Mouse (Mus musculus) embryonic fibroblast, embryonic 13.5 days (primary cell): ENCODE data around the gene Cntn2. TPM values are rescaled to one million over a fixed set of nuclear protein-coding genes. Genes with fewer than 3 reads are reported as not detected.

Experiments used
- H3K27ac ChIP-seq: 2 replicates; pipeline ENCODE4 v1.5.1; 2012; ENCODE audit warnings: low read length, control low read depth, inconsistent platforms; ENCODE audit not compliant: insufficient read depth
- H3K4me1 ChIP-seq: 2 replicates; pipeline ENCODE4 v1.6.1; 2011; ENCODE audit warnings: low read length; ENCODE audit not compliant: control insufficient read depth, insufficient read depth
- H3K4me3 ChIP-seq: 2 replicates; pipeline ENCODE4 v1.5.1; 2011; ENCODE audit warnings: mild to moderate bottlenecking, control low read depth, low read length; ENCODE audit not compliant: insufficient read depth
- CTCF ChIP-seq: IDR thresholded peaks from 2 replicates; pipeline ENCODE4 v1.5.1; 2011; ENCODE audit warnings: mild to moderate bottlenecking, control low read depth, low read length, moderate library complexity, borderline replicate concordance; ENCODE audit not compliant: insufficient read depth
- POLR2A ChIP-seq: IDR thresholded peaks from 2 replicates; pipeline ENCODE4 v1.6.1; 2011; ENCODE audit warnings: low read depth, mild to moderate bottlenecking, control low read depth, low read length, moderate library complexity
- polyA plus RNA-seq: library from polyadenylated mRNA; stranded (reverse); fragments of >200 nt; gene quantifications from 2 replicates; pipeline ENCODE4 v1.2.4, GENCODE M21; 2011; ENCODE audit warnings: low read depth; ENCODE audit not compliant: missing spikeins, insufficient read length

Gene Cntn2
- polyA plus RNA-seq, 1 experiment: not detected

DNA sequence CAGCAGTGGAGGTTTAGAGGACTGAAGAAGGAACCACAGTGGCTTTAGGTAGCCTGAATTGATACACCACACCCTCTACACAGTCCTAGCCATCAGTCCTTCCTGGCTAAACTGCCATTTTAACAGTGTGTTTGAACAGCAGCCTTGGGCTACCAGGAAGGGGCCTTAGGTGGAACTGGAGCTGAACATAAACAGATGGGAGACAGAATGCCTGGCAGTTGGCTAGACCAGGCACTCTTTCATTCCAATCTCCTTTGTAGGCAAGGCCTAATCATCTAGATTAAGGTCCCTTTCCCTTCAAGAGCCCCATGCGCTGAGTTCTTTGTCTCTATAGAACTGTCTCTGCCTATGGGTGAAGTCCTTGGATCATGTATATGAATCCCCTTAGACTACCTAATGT, 28.6 kb upstream of the Cntn2 start:
- no peaks in the 10 kb centered on the region for H3K4me1 ChIP-seq
- TF ChIP-seq POLR2A (no peak), CTCF (no peak)
- no peak overlapping the region for H3K4me3 ChIP-seq
- no peak overlapping the region for H3K27ac ChIP-seq

DNA sequence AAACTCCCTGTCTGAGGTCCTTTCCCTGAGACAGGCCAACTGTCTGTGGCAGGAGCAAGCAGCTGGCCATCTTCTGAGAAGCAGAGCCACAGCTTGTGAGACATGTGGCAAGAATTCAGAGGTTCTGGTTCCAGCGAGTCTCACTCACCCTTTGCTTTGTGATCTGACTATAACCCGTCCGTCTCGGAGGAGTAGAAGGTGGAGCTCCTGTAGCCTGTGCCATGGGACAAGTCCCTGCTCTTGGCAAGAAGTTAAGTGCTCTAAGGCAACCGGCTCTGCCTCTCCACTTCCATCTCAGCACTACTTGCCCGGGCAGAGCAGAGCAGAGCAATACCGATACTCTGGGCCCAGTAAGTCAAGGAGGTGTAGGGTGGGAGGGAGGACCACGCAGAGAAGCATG, 27.9 kb upstream of the Cntn2 start:
- no peak overlapping the region for H3K4me3 ChIP-seq
- TF ChIP-seq POLR2A (no peak), CTCF (no peak)
- no peak overlapping the region for H3K27ac ChIP-seq
- H3K4me1 ChIP-seq: no peaks in the 10 kb centered on the region

DNA sequence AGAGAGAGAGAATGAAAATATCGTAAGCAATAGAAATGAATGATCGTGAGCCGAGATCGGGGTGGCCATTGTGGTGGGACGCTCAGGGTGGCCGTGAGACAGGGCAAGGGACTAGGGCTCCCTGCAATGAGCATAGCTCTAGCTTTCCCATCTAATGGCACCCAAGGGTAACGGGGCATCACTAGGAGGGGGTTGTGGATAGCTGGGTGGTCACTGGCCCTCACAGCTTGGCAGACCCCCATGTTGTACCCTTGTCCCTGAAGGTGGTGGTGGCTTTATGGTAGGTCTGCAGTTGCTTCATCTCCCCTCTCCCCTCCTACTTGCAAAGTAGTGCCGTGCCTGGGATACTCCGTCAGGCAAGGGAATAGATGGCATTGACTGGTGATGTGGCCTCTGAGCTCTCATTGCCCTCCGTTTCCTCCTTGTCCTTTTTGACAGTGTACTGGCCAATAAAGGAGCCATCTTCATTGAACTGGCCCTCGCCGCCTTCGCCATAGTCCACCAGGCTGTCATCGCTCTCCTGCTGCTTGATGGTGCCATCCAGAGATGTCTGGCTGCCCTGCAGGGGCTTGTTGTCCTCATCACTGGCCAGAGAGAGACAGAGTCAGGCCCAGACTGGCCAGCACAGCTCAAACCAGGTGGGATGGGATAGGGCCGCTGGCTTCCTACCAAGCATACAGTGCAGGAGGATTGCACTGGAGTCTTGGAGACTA, 27.2 kb upstream of the Cntn2 start:
- Histone ChIP-seq H3K4me1 (no peaks in the 10 kb centered on the region), H3K4me3 (no peak overlapping the region)
- no peak for TF ChIP-seq POLR2A
- no peak for TF ChIP-seq CTCF

GRCm38 (mm10) chr1:132569516-132569915, 26.5 kb upstream of the Cntn2 start:
- H3K4me1 ChIP-seq: no peaks in the 10 kb centered on the region
- H3K27ac ChIP-seq: no peak overlapping the region
- no peak overlapping the region for H3K4me3 ChIP-seq
- TF ChIP-seq POLR2A: no peak
- TF ChIP-seq CTCF: no peak

More for the DNA sequence above, 27.2 kb upstream of the Cntn2 start:
- H3K27ac ChIP-seq: no peak overlapping the region

GRCm38 (mm10) chr1:132567336-132568125, 24.5 kb upstream of the Cntn2 start:
- Histone ChIP-seq H3K4me1 (no peaks in the 10 kb centered on the region), H3K27ac (no peak overlapping the region), H3K4me3 (no peak overlapping the region)
- TF ChIP-seq POLR2A (no peak), CTCF (no peak)

DNA sequence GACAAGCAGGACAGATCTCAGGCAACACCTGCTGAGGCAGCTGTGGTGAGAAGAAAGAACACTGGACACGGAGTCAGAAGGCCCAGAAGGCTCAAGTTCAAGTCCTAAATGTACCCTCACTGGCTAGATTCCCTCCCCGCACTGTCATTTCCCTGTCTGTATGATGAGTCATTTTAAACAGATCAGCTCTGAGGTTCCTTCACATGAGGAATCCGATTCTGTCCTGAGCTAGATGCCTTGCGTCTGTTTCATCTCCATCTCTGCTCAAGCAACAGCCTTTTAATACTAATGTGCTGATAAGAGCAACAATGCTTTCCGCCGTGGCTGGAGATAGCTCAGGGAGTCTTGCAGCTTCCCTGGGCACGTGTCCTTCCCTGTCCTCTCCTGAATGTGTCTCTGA, 22.7 kb upstream of the Cntn2 start:
- no peak overlapping the region for H3K4me3 ChIP-seq
- no peak overlapping the region for H3K27ac ChIP-seq
- no peak for TF ChIP-seq CTCF
- H3K4me1 ChIP-seq: no peaks in the 10 kb centered on the region

- Histone ChIP-seq H3K27ac (no peak overlapping the region), H3K4me1 (no peaks in the 10 kb centered on the region), H3K4me3 (no peak overlapping the region)
- TF ChIP-seq CTCF: no peak
- TF ChIP-seq POLR2A: no peak
These were observed 21.9 kb upstream of the Cntn2 start for GRCm38 (mm10) chr1:132564946-132565345.

DNA sequence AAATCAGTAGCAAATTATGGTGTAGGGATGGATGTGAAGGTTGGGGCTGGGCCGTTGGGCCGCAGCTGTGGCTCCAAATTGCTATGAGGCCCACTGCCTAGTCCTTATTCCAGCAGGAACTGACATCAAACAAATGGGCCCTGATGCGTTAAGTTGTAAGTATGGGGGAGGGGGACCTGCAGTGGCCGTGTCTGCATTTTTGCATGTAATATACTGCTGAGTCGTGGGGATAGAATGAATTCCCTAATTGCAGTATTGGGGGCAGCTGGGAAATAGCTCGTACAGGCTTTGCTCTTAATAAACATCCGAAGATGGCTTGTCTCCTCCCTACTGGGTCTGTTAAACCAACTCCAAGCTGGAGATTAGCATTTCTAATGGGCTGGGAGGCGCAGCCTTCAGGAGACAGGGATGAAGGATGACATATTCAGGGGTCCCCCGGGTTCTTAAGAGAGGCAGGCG, 19.3 kb upstream of the Cntn2 start:
- Histone ChIP-seq H3K4me3 (no peak overlapping the region), H3K27ac (no peak overlapping the region), H3K4me1 (peaks cover 4% of the 10 kb centered on the region; the same call in 1 of the 2 replicates)
- no peak for TF ChIP-seq POLR2A
- no peak for TF ChIP-seq CTCF

GRCm38 (mm10) chr1:132560907-132561700, 18.0 kb upstream of the Cntn2 start:
- TF ChIP-seq POLR2A (no peak), CTCF (no peak)
- Histone ChIP-seq H3K27ac (no peak overlapping the region), H3K4me1 (peaks cover 4% of the 10 kb centered on the region; the same call in 1 of the 2 replicates), H3K4me3 (no peak overlapping the region)

DNA sequence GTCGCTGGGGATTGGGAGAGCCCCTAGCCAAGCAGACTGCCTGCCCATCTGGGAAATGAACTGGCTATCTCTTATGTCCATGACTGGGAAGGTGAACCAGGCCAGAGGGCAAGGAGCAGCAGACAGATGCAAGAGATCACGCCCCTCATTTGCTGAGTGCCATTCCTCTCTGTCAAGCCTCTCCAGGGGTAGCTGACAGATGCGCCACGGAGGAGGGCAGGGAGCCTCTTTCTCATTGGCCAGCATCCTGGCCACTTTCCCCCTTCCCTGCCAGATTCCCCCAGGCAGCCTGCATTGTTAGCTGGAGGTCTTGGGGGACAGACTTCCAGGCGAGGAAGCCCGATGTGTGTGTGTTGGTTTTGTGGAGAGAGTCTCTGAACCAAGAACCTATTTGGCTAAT, 16.0 kb upstream of the Cntn2 start:
- Histone ChIP-seq H3K27ac (no peak overlapping the region), H3K4me1 (peaks cover 4% of the 10 kb centered on the region; the same call in 1 of the 2 replicates), H3K4me3 (no peak overlapping the region)
- TF ChIP-seq CTCF (no peak), POLR2A (no peak)
